Mouse (Mus musculus) spleen, postnatal 4 days (tissue): ENCODE results near the gene Sdhaf1.

ENCODE experiments used
- DNase-seq, 2 experiments: peaks; one replicate each; pipeline ENCODE4 v3.0.0; 2022; ENCODE audit warnings: low spot score in 2 of 2

The Sdhaf1 gene

DNA sequence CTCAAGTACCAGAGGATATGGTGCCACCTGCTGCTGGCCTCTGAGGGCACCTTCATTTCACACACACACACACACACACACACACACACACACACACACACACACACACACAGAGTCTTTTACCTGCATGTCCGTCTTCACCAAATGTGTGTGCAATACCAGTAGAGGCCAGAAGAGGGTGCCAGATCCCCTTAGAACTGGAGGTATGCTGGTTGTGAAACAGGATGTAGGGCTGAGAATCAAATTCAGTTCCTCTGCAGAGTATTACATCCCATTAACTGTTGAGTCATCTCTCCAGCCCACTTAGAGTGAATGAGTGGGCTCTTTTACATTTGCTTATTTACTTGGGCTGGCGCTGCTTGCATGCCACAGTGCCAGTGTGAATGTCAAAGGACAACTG is 1.7 kb upstream of the Sdhaf1 start:
- DNase-seq: peak; percentile 68 to 88

DNA sequence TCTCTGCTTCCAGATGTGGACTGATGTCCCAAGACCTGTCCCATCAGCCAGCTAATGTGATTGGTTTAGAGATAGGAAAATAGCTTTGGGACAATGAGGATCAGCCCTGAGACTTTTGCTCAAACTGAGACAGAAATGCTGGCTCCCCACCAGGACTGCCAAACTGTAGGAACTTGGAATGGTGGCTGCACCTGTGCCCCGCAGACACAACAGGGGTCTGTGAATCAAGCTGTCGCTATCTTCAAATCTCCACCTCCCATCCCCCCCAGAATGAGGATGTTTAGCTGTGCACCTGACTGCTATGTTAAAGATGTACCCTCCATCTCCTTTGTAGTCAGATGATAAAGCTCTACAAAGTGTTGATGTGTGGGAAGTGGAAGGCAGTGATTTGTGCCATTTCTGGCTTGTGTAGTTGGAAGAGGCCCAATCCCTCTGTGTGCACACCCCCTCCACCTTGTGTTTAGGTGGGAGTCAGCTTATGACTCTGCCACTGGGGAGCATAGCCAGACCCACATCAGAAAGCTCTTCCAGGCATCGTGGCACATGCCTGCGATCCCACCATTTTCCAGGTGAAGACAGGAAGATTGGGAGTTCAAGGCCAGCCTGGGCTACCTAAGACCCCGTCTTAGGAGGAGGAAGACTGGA is 727 bp upstream of the Sdhaf1 start:
- peak in 1 of 2 experiments; percentile 57 for DNase-seq

DNA sequence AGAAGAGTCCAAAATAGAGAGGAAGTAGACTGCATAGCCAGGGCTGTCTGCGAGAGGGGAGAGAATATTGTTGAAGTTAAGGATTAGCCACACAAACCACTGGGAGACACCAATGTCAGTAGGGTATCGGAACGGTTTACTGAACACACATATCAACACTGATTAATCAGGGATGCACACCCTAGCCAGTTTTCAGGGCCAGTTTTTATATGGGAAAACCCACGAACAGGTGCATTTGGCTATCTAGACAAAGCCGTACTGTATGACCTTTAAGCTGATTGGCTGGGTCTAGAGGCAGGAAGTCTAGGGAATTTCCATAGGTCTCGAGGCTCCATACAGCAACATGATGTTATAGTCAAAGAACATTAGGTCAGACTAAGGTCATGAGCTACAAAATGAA is 830 bp downstream of the Sdhaf1 start:
- DNase-seq: no peak

DNA sequence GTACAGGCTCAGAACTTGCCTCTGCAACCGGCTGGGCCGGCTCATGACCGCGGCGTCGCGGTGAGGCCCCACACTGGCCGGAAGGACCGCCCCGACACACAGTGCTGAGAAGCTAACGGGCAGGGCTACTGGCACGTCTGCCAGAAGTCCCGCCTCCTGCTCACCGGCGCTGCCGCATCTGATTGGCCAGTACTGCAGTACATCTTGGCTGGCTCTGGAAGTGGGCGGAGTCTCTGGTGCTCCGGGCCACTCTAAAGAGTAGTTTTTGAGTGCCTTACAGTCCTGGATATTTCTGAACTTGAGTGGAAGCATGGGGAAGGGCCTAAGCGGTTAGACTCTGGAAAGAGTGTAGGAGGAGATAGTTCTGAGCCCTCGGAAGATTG is 1.4 kb downstream of the Sdhaf1 start:
- DNase-seq: peak; percentile 96 to 97

DNA sequence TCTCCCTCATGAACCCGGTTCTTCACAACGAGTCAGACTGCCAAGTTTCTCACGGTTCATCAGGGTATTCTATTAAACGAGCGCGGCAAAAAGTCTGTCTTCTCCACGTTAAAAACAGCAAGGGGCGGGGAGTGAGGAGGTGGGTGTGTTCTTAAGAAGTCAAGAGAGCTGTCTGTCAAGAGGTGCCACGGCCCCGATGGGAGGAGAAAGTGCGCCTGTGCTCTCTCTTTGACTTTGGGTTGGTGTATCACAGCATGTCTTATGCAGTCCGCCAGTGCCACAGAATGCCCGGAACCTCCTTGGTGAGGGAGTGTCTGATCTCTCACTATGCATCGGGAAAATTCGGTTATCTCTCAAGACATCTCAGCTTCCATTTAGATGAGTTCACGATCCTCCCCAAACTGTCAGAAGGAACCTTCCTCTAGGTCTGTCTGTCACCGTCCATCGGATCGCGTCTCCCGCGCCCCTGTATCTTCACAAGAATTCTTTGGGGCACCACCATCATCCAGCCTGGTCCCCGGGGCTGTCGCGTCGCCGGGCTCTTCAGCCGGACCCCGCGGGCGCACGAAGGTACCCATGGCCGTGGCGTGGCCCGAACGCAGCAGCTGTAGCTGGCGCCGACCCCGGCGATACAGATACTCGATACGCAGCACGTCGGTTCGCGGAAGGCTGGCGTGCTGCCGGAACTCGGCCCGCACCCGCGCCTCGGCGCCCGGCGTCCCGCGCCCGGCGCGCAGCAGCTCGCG is 2.0 kb downstream of the Sdhaf1 start, which contains the start of gene E130208F15Rik:
E130208F15Rik (plus strand) TSS at position 202 of the 746 bp plus-strand sequence.
- peak; percentile 72 to 84 for DNase-seq

DNA sequence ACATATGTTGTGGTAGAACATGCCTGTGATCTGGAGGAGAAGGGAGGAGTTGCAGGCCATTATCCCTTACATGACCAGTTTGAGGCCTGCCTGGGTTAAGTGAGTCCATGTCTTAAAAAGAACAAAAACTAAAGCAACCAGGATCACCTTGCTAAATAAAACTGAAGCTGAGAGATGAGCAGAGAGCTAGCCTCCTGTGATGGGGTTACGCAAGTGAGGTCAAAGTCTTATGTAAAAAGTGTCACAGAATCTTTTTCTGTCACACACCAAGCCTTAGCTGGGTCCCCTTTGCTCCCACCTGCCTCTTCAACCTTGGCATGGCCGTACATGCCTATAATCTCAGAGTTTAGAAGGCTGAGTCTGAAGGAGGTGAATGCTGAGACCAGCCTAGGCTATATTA is 2.7 kb downstream of the Sdhaf1 start:
- no peak for DNase-seq

DNA sequence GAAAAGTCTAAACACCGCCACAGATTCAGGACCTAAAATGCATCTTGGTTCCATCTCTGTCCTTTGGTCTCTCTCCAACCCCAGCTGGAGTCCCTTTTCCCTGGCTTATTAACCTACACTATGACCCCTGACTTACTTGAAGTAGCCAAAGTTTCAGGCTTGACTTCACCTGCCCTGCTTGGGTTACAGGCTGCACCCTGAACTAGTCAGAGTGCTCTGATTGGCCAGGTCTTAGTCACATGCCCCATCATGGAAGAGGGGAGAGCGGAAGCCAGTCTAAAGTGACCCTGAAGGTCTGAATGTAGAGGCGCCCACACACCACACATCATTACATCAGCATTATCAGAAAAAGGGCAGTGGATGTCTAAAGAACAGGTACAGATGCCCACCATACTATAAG is 5.6 kb downstream of the Sdhaf1 start:
- no peak for DNase-seq

DNA sequence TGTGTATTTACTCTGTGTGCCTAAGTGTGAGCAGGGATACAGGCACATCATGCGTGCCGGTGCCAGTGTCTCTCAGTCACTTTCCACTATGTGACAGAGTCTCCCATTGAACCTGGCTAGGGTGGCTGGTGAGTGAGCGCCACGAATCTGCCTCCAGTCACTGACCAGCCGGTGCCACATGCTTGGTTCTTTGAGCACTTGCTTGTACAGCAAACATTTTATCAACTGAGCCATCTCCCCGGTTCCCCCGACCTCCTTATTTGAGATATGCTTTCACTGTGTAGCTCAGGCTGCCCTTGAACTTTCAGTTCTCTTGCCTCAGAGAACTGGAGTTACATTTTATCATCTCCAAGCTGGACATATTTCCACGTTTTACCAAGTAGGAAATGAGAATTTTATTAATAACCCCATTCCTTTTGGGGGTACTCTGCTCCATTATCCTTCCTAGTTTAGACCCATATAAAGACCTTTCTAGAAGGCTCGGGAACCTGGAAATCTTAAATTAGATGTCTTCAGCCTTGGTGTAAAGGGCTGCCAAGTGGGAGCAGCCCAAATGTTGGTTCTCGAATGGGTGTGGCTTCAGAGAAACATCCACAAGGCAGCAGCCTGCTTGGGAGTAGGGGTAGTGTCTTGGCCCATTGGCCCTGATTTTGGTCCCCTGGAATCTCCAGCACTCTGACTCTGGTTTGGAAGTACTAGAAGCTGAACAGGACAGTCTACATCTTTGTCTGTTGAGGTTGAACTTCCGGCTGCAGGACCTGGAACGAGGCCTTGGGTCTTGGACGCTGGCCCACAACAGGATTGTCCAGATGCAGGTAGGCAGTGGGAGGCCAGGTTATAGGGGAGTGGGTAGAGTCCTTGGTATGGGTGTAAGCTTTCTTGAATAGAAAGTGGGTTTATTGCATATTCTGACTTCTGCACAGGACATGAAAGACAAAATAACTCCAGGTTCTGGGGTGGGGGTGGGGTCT is 7.9 kb downstream of the Sdhaf1 start:
- DNase-seq: no peak

DNA sequence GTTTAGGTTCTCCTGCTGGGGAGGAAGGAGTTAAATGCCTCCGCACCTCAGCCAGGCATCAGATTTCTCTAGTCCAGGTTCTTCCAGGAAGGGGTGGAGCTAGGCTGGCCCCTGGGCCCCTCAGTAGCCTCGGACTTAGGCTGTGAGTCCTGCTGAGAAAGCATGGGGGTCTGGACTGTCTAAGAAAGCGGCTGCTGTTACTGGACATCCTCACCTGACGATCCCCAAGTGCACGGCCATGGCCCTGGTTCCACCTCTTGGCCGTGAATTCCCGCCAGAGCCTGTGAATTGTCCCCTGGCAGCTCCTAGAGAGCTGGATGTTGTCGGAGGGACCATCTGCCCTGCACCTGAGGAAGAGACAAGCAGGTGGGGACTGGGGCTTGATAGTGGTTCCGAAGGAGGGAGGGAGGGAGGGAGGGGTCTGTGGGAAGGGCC is 9.0 kb downstream of the Sdhaf1 start, which contains the start of gene Syne4:
Syne4 (plus strand) TSS at position 87 of the 435 bp plus-strand sequence.
- no peak for DNase-seq

DNA sequence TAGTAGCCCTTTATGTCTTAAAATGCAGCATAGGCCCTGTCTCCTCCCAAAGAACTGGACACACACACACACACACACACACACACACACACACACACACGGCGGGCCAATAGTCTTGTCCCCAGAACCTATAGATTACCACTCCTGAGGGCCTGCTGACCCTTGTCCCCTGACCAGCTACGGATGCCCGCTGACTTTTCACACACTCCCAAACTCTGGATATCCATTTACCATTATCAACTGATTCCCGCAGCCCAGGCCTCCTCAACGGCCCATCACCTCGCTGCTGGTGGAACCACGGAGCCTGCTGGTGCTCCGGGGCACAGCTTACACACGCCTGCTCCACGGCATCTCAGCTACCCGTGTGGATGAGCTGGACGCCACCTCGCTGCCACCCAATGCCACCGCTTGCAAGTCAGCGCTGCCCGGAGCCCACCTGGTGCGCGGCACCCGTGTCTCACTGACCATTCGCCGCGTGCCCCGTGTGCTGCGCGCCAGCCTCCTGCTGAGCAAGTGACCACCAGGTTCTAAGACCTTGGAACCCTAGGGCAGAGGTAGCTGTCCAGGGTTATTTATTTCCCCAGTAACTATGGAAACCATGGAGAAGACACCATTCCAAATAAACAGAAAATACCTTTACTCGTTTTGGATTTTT is 9.9 kb downstream of the Sdhaf1 start:
- no peak for DNase-seq

DNA sequence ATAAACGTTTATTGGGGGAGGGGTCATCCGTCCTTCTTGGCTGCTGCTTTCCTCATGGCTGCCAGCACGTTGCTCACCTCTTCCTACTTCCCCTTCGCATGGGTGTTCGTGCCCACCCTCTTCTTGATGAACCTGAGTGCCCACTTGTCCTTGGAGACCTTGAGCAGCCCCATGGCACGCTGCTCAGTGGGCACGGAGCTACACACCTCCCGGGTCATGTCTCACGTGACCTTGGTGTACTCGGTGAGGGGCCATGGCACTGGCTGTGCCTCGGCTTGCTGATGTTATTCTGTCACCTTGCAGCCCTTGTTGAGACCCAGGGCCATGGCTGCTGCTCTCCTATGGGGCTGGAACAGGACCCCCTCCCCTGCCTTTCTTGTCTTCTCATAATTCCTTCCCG is 13.6 kb downstream of the Sdhaf1 start:
- no peak for DNase-seq

DNA sequence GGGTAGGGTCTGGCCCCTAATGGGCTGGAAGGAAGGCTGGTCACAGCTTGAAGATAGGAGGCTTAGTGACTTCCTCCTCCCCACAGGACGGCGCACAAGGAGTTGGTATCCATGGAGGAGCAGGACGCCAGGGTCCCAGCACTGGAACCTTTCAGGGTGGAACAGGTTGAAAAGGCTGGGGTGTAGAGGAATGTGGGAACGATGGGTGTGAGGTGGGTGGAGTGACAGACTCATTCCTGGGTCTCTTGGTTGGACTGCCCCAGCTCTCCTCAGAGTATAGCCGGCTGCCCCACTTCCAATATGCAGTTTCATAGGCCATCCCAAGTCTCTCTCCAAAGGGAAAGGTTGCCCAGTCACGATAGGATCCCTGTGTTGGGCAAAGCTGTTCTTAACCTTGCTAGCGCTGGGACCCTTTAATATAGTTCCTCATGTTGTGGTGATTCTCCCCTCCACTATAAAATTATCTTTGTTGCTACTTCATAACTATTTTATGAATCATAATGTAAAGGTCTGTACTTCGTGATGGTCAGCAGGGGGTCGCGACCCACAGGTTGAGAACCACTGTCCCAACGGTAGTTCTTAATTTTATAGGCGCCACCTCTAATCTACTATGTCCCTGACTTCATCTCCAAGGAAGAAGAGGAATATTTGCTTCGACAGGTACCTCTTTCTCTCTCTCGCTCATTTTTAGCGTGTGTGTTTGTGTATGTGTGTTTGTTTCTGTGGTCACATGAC is 14.1 kb downstream of the Sdhaf1 start:
- DNase-seq: no peak

DNA sequence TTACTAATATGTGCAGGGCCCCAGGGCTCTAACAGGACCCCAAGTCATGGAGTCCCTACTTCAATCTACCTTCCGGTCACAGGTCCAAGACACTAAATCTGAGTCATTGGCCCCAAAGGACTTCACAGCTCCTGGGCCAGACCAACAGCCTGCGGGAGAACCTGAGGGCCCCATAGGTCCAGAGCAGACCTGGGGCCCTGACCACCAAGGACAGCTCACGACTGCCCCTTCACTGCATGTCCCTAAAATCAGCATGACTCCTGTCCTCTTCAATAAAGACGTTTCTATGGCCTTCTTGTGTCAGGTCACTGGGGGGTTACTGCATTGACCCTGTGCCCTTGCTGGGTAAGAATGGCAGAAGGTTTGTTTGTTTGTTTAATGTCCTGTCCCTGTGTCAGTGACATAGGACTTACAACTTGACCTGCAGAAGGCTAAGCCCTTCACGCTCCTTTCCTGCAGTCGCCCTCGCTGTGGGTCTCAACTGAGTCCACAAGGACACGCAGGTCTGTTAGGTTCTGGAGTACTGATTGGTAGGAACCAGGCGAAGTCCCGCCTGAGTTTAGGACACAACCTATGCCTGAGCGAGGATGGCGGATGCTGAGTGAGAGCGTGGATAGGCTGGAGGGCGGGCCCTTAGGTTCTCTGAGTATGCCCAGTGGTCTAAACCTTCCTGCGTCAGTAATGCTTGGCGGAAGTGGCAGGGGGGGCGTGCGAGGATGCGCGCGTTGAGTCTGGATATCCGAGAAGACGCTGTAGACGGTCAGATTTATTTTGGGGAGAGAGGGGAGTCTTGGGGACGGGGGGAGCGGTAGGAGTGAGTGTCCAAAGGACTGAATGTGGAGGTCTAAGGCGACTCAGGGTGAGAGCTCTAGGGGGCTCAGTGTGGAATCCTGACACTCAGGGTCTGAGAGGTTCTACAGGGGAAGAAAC is 15.4 kb downstream of the Sdhaf1 start, which contains the start of gene Alkbh6:
Alkbh6 (plus strand) TSS at position 642 of the 930 bp plus-strand sequence.
- peak; percentile 85 to 89 for DNase-seq

DNA sequence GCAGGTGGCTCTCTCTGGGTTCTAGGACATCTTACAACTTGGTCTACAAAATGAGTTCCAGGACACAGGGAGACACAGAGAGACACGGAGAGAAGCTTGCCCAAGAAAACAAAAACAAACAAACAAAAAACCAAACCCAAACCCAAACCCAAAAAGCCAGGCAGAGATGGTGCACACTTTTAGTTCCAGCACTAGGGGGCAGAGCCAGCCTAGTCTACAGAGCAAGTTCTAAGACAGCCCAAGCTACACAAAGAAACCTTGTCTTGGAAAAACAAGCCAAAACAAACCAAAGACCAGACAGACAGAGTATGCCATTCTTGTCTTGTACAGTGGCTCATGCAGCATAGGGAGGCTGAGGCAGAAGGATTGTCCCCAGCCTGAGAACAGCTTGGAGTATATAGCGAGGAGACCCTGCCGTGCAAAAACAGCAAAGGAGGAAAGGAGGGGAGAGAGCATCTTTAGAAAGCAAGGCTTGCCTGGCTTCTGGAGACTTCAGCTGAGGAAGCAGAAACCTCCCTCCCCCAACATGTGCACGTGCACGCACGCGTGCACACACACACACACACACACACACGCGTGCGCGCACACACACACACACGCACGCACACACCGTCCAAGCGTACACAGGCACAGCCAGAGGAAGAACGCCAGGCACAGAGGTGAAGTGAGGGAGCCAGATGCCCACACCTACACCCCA is 17.5 kb downstream of the Sdhaf1 start:
- no peak for DNase-seq

DNA sequence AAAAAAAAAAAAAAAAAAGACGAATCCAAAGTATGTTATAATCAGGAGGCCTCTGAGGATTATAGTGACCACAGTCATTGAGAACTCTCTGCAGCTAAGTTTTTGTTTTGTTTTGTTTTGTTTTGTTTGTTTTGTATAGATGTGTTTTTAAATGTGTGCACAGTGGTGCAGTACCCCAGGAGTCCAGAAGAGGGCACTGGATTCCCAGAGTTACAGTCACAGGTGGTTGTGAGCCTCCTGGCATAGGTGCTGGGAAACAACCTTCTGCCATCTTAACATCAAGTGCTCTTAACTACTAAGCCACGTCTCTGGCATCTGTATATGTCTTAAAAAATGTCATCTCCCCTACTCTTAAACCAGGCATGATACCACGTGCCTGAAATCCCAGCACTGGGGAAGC is 22.8 kb downstream of the Sdhaf1 start:
- DNase-seq: no peak

DNA sequence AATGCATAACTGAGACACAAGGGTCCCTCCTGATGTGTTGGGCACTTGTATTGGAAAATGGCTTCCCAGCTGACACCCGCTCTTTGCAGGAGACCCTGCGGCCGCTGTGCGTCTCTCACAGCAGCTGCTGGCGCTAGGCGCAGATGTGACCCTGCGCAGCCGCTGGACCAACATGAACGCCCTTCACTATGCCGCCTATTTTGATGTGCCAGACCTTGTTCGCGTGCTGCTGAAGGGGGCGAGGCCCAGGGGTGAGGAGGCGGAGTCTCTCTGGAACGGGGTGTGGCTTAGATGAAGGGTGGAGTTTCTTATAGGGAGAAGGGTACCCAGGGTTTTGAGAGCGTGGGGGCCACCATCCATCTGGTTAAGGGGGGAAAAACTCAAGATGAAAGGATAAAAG is 26.4 kb downstream of the Sdhaf1 start:
- no peak for DNase-seq

DNA sequence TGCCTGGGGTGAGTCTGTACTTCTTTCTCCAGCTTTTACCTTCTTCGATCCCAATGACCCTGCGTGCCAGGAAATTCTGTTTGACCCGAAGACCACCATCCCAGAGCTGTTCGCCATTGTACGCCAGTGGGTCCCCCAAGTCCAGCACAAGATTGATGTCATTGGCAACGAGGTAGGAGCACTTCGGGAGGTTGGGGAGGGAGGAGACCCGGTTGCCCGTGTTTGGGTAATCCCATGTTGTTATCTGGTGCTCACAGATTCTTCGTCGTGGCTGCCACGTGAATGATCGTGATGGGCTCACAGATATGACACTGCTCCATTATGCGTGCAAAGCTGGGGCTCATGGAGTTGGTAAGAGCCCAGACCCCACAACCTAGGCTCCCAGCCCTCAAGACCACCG is 26.9 kb downstream of the Sdhaf1 start:
- no peak for DNase-seq

DNA sequence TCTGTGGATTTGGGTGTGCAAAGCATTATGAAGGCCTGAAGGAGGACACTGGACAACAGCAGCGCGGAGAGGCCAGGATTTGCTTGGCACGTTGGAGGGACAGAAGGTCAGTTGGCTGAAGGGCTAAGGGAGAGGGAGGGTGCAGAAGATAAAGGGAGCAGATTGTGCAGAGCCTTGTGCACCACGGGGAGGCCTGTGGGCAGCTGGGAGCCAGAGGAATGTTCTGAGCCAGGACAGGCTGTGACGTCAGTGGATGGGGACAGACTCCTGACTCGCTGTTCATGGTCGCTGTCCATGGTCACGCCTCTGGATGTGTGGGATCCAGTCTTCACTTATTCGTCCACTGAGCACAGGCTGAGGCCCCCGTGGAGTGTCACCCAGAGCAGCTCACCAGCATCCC is 28.6 kb downstream of the Sdhaf1 start:
- DNase-seq: no peak

DNA sequence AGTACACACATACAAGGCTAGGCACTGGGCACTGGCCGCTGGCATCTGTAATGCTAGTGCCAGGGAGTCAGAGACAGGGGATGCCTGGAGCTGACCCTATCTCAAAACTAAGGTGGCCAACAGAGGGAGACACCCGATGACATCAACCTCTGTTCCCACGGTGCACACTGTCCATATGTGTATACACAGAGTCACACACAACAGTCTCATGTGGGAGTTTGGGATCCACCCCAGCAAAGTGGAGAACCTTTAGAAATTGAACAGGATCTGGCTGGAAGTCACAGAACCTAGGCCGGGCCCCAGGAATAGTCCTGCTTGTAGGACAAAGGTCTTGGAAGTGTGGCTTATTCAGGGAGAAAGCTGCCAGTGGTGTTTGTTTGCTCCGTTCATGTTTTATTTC is 29.4 kb downstream of the Sdhaf1 start:
- no peak for DNase-seq
